Mouse (Mus musculus): ENCODE measurements around the gene Scn5a.

Scn5a gene

DNA sequence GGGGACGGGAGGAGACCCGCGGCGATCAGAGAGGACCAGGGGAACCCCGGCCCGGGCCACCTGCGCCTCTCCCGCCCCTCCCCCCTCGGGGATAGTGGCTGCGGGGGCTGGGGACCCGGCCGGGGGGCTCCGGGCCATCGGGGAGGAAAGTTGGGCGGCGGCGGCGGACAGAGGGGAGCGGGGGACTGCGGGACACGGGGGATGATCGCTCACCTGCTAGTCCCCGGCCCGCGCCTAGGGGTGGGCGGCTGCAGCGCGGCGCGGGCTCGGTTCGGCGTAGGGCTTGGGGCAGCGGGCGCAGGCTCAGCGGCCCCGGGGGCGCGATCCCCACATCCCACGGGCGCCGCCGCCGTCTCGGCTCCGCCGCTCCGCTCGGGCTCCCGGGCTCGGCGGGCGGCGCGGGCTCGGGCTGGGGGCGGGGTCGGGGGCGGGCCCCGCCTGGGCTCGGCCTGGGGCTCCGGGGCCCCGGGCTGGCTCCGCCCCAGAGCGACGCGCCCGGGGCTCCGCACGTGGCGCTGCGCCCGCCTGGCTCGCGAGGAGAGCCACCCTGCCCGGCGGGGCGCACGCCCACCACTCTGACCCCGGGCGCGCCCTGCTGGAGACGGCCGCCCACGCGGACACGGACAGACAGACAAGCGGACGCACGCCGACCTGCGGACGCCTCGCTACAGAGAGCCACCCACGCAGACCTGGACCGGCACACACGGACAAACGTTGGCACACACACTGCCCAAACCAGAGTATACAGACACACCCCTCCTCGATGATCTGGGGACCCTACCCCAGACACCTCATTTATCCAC, at the start of gene Scn5a:
Gene Scn5a, minus strand, starts transcription at position 381 of the 803 bp plus-strand sequence.
- DNase-seq (ENCODE audit: low read depth) = no peak

DNA sequence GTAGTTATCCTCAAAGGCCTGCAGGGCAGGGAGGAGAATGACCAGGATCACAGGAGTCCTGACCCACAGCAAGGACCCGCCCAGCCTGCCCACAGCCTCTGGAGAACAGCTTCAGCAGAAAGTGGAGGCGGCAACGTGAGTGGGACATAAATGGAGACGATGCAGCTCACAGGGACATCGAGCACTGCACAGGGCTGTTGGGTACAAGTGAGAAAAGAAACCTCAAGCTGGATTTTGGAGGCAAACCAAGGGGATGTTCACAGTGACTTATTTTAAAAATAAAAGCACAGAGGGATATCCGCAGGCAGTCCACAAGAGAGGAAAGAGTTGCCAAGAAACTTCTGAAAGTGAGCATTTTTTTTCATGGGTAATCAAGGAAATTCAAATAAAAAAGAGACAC, 48.4 kb upstream of the Scn5a start:
- no peak for DNase-seq (ENCODE audit: low read depth)

DNA sequence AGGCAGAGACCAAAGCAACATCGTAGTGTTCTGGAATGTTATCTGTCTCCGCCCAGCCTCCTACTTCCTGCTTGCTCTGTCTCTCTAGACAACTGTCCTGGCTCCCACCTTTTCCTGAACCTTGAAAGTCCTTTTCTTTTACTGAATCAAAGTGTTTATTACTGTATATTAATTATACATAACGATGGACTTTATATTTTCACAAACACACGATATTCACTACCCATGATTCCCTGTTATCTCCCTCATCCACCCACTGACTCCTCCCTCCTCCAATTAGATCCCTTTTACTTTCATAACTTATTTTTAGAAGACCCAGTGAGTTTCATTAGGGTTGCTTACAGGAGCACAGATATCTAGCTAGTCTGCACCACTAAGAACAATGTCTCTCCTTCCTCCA, 45.3 kb upstream of the Scn5a start:
- DNase-seq (ENCODE audit: low read depth) = no peak

DNA sequence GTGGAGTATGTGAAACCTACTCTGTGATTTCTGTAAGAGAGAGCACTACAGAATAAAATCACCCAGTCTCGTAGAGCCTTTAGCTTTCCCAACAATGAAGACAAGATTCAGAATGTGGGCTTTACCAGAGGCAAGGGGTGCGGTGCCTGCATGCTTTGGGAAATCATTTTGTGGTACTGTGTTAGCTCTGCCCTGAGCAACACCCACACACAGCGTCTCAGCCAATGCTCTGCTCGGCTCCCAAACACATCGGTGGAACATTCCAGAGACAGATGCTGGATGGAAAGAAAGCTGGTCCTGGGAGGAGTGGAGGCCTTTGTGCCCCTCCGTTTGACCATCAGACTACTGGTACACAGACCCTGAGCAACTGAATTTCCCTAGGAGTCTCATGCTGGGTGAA, 36.0 kb upstream of the Scn5a start:
- DNase-seq (ENCODE audit: low read depth) = no peak

- no peak for DNase-seq (ENCODE audit: low read depth)
These were observed 31.8 kb upstream of the Scn5a start for GRCm38 (mm10) chr9:119610563-119611166.

DNA sequence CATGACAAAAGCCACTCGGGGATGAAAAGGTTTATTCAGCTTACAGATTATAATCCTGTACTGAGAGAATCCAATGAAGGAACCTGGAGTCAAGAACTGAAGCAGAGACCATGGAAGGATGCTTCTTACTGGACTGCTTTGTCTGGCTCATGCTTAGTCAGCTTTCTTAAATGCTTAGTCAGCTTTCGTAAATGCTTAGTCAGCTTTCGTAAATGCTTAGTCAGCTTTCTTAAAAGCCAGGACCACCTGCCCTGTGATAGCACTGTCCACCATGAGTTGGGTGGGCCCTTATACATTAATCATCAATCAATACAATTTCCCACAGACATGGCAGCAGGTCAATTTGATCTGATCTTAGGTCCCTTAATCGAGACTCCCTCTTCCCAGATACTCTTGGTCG, 28.1 kb upstream of the Scn5a start:
- DNase-seq (ENCODE audit: low read depth) = no peak

DNA sequence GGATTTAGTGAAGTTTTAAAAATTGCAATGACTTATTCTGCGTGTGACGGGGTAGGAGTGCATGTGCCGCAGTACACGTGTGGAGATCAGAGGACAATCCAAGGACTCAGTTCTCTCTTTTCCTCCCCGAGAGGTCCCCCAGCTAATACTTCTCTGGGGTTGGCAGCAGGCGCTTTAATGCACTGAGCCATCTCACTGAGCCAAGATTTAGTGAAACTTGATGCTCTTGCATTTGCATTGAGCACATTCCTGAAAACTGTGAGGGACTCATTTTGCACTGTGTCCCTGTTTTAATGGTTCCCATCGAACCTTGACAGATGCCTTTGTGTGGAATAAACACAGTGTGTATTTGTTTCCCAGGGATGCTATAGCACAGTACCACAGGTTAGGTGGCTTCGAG, 25.8 kb upstream of the Scn5a start:
- no peak for DNase-seq (ENCODE audit: low read depth)

- DNase-seq (ENCODE audit: low read depth) = no peak
These were observed 19.7 kb upstream of the Scn5a start for GRCm38 (mm10) chr9:119598501-119598900.

DNA sequence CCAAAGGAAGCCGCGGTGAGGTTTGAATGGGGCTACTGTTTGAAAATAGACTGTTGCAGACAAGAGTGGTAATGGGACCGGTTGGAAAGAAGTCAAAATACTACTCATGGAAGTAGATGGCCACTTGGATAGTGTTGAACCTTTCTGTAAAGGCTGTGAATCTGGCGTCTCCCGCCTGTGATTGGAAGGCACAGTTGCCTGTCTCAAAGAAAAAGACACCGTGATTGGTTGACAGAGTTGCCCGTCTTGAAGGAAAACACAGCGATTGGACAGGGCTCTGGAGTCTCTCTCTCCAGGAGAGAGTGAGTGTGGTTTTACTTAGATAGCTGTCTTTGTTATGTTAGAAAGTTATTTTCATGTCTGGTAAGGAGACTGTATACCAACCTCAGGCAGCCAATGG, 18.5 kb upstream of the Scn5a start:
- DNase-seq (ENCODE audit: low read depth) = peak; percentile 8

- no peak for DNase-seq (ENCODE audit: low read depth)
These were observed 10.8 kb upstream of the Scn5a start for GRCm38 (mm10) chr9:119589592-119589991.

GRCm38 (mm10) chr9:119588763-119589449, 10.1 kb upstream of the Scn5a start:
- DNase-seq (ENCODE audit: low read depth) = no peak

GRCm38 (mm10) chr9:119580668-119581067, 1.9 kb upstream of the Scn5a start:
- DNase-seq (ENCODE audit: low read depth) = peak; percentile 71

DNA sequence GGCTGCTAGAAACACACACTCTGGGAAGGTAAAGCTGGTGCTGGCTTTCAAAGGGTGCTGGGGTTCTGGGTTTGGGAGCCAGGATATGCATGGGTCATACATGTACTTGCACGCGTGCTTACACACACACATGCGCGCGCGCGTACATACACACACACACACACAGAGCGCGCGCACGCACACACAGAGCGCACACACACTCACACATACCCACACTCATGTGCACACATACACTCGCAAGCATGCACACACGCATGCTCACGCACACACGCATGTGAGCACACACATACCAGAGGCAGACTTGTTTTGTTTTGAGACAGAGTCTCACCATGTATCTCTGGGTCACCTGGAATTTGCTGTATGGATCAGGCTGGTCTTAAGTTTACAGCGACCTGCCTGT, 1.4 kb upstream of the Scn5a start:
- DNase-seq (ENCODE audit: low read depth) = no peak

GRCm38 (mm10) chr9:119578311-119578635, 543 bp downstream of the Scn5a start:
- DNase-seq (ENCODE audit: low read depth) = no peak

- DNase-seq (ENCODE audit: low read depth) = no peak
These were observed 1.8 kb downstream of the Scn5a start for GRCm38 (mm10) chr9:119576977-119577376.

DNA sequence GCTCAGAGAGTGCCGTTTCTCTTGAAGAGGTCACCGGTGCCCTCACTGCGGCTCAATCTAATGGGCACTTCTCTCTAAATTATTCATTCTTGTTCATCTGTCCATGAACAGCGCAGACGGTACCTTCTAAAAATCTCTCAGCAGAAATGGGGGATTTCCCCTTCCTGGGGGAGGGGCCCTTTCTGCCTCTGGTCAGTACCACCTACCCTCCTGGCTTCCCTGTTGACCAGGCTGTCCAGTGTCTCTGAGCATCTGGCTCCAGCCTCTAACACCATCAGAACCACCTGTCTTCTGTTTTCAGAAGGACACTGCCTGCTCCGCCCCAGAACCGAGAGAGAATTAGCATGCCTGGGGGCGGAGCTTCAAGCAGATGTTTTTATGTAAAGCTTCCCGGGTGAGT, 3.1 kb downstream of the Scn5a start:
- DNase-seq (ENCODE audit: low read depth) = no peak

- DNase-seq (ENCODE audit: low read depth) = no peak
These were observed 4.5 kb downstream of the Scn5a start for GRCm38 (mm10) chr9:119574366-119574765.

DNA sequence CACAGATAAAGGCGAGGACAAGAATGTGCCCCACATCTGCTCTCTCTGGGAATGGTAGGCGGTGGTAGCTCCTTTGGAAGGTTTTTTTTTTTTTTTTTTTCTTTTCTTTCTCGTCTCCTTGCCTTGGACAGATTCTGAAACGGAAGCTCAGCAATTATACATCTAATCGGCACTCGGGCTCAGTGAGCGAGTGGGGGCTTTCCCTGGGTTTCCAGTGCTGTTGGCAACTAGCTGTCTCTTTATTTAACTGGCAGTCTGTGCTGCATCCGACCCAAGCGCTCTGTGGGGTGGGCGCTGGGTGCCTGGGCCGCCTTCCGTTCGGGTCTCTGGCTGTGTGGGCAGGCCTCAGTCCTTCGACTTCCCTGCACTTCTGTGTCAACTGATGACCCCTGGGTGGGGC, 5.8 kb downstream of the Scn5a start:
- no peak for DNase-seq (ENCODE audit: low read depth)

- no peak for DNase-seq (ENCODE audit: low read depth)
These were observed 7.4 kb downstream of the Scn5a start for GRCm38 (mm10) chr9:119571411-119571888.

DNA sequence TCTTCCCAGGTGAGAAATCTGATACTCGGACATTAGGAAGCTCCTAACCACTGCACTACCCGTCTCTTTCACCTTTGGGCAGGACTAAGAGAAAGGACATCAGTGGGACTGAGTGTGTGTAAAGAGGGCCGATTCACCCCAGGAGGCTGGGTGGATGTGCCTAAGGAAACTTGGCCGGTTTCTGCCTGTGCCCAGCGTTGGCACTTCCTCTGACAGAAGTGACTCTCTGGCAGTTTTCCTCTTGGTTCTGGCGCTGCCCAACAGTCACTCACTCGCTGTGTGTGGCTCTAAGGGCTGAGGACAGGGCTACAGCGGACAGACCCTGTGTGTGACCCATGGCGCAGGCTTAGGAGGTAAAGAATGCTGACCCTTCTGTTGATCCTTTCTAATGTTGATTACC, 8.2 kb downstream of the Scn5a start:
- DNase-seq (ENCODE audit: low read depth) = no peak

DNA sequence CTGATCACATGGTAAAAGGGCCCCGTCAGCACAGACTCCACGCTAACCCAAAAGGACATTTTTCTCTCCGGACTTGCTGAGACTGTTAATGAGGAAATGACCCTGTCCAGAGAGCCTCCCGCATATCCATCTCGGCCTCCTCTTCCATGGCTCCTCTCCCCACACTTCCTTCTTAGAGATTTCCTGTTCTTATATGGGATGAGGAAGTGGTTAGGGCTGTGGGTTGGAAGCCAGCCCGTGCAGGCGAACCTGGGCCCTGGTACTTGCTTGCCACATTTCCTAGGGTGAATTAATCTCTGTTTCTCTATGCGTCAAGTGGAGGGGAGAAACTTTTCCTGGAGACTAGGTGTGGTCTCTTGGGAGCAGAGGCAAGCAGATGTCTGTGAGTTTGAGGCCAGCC, 10.1 kb downstream of the Scn5a start:
- DNase-seq (ENCODE audit: low read depth) = no peak

- DNase-seq (ENCODE audit: low read depth) = no peak
These were observed 11.0 kb downstream of the Scn5a start for GRCm38 (mm10) chr9:119567800-119568199.

GRCm38 (mm10) chr9:119566214-119566613, 12.6 kb downstream of the Scn5a start:
- DNase-seq (ENCODE audit: low read depth) = no peak

Measured in NIH3T3 (cell line).